Mouse (Mus musculus): ENCODE data around the gene Ccdc141. TPM values are rescaled to one million over a fixed set of nuclear protein-coding genes. Genes with fewer than 3 reads are reported as not detected.

Gene Ccdc141
- total RNA-seq, 1 experiment from 2014 or later: 3.3 TPM

GRCm38 (mm10) chr2:77146291-77146690 is 24.1 kb downstream of the Ccdc141 start:
- no peak for ATAC-seq (replicated peaks; ENCODE audit: low read depth, poor library complexity, severe bottlenecking)

- no peak for ATAC-seq (replicated peaks; ENCODE audit: low read depth, poor library complexity, severe bottlenecking)
Observed at GRCm38 (mm10) chr2:77143536-77143935, 26.9 kb downstream of the Ccdc141 start.

- no peak for ATAC-seq (replicated peaks; ENCODE audit: low read depth, poor library complexity, severe bottlenecking)
Observed at GRCm38 (mm10) chr2:77138879-77139278, 31.6 kb downstream of the Ccdc141 start.

GRCm38 (mm10) chr2:77134906-77135305 is 35.5 kb downstream of the Ccdc141 start:
- ATAC-seq (replicated peaks; ENCODE audit: low read depth, poor library complexity, severe bottlenecking): no peak

- ATAC-seq (replicated peaks; ENCODE audit: low read depth, poor library complexity, severe bottlenecking): no peak
Observed at GRCm38 (mm10) chr2:77133407-77133806, 37.0 kb downstream of the Ccdc141 start.

- ATAC-seq (replicated peaks; ENCODE audit: low read depth, poor library complexity, severe bottlenecking): no peak
Observed at GRCm38 (mm10) chr2:77126939-77127338, 43.5 kb downstream of the Ccdc141 start.

- no peak for ATAC-seq (replicated peaks; ENCODE audit: low read depth, poor library complexity, severe bottlenecking)
Observed at GRCm38 (mm10) chr2:77118102-77118501, 52.3 kb downstream of the Ccdc141 start.

- no peak for ATAC-seq (replicated peaks; ENCODE audit: low read depth, poor library complexity, severe bottlenecking)
Observed at GRCm38 (mm10) chr2:77114335-77114734, 56.1 kb downstream of the Ccdc141 start.

GRCm38 (mm10) chr2:77113867-77114266 is 56.6 kb downstream of the Ccdc141 start:
- ATAC-seq (replicated peaks; ENCODE audit: low read depth, poor library complexity, severe bottlenecking): no peak

- ATAC-seq (replicated peaks; ENCODE audit: low read depth, poor library complexity, severe bottlenecking): no peak
Observed at GRCm38 (mm10) chr2:77113026-77113425, 57.4 kb downstream of the Ccdc141 start.

GRCm38 (mm10) chr2:77111095-77111494 is 59.3 kb downstream of the Ccdc141 start:
- no peak for ATAC-seq (replicated peaks; ENCODE audit: low read depth, poor library complexity, severe bottlenecking)

- no peak for ATAC-seq (replicated peaks; ENCODE audit: low read depth, poor library complexity, severe bottlenecking)
Observed at GRCm38 (mm10) chr2:77110365-77110764, 60.1 kb downstream of the Ccdc141 start.

GRCm38 (mm10) chr2:77109506-77110123 is 60.8 kb downstream of the Ccdc141 start:
- peak; percentile 39; the same call in 1 of the 2 replicates for ATAC-seq (replicated peaks; ENCODE audit: low read depth, poor library complexity, severe bottlenecking)

- ATAC-seq (replicated peaks; ENCODE audit: low read depth, poor library complexity, severe bottlenecking): peak; percentile 77
Observed at GRCm38 (mm10) chr2:77108562-77108961, 61.9 kb downstream of the Ccdc141 start.

GRCm38 (mm10) chr2:77106150-77106549 is 64.3 kb downstream of the Ccdc141 start:
- no peak for ATAC-seq (replicated peaks; ENCODE audit: low read depth, poor library complexity, severe bottlenecking)

- no peak for ATAC-seq (replicated peaks; ENCODE audit: low read depth, poor library complexity, severe bottlenecking)
Observed at GRCm38 (mm10) chr2:77105006-77105715, 65.3 kb downstream of the Ccdc141 start.

- ATAC-seq (replicated peaks; ENCODE audit: low read depth, poor library complexity, severe bottlenecking): no peak
Observed at GRCm38 (mm10) chr2:77102516-77102915, 67.9 kb downstream of the Ccdc141 start.

- ATAC-seq (replicated peaks; ENCODE audit: low read depth, poor library complexity, severe bottlenecking): no peak
Observed at GRCm38 (mm10) chr2:77099814-77100213, 70.6 kb downstream of the Ccdc141 start.

- ATAC-seq (replicated peaks; ENCODE audit: low read depth, poor library complexity, severe bottlenecking): no peak
Observed at GRCm38 (mm10) chr2:77098769-77099168, 71.7 kb downstream of the Ccdc141 start.

- no peak for ATAC-seq (replicated peaks; ENCODE audit: low read depth, poor library complexity, severe bottlenecking)
Observed at GRCm38 (mm10) chr2:77091749-77092148, 78.7 kb downstream of the Ccdc141 start.

GRCm38 (mm10) chr2:77085313-77085712 is 85.1 kb downstream of the Ccdc141 start:
- ATAC-seq (replicated peaks; ENCODE audit: low read depth, poor library complexity, severe bottlenecking): no peak

GRCm38 (mm10) chr2:77084629-77085028 is 85.8 kb downstream of the Ccdc141 start:
- no peak for ATAC-seq (replicated peaks; ENCODE audit: low read depth, poor library complexity, severe bottlenecking)
